Mouse (Mus musculus): ENCODE results near the gene Cdc34.
"Not testable (repeated sequence)": the region's sequence is repeated elsewhere in the genome, so short reads cannot be mapped to it uniquely, and the experiment has no call there.

Cdc34 gene

GRCm38 (mm10) chr10:79694379-79694655 is 12.3 kb downstream of the Cdc34 start:
- no peak for DNase-seq (ENCODE audit: extremely low read depth, low read depth, low spot score)

DNA sequence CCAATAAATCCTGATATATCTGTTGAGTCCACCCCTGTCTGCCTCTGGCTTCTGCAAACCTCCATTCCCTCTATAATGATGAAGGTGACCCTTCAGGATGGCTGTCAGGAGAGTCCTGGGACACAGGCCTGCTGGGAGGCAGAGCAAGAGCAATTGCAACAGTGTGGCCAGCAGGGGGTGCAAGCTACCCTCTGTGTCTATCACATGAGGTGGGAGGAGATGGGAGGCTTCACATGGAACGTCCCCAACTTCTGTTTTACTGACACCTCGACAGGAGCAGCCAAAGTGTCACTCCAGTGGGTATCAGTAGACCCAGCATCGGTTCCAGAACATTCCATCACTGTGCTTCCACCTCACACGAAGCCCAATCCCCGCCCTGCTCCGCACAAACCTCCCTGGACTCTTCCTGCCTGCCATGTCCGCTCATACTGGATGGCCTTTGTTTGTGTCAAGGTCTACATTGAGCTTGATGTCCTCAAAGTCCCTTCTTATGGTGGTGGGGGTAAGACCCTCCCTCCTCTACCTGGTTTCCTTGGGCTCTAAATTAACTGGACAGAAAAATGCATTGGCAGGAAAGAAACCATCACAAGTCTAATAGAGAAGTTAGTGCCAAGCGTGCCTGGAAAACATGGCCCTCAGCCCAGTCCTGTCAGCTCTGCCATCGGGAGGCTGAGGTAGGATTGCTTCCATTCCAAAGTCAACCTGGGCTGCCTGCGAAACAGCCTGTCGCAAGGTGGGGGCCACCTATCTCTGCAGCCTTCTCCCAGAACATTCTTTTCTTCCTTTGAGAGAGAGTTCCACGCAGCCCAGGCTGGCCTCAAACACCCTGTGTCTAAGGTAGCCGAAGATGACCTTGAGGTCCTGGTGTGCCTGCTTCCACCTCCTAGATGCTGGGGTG is 13.5 kb downstream of the Cdc34 start:
- no peak for DNase-seq (ENCODE audit: extremely low read depth, low read depth, low spot score)

- peak; percentile 86 for DNase-seq (ENCODE audit: extremely low read depth, low read depth, low spot score)
These were observed 14.2 kb downstream of the Cdc34 start for GRCm38 (mm10) chr10:79696129-79696651.

DNA sequence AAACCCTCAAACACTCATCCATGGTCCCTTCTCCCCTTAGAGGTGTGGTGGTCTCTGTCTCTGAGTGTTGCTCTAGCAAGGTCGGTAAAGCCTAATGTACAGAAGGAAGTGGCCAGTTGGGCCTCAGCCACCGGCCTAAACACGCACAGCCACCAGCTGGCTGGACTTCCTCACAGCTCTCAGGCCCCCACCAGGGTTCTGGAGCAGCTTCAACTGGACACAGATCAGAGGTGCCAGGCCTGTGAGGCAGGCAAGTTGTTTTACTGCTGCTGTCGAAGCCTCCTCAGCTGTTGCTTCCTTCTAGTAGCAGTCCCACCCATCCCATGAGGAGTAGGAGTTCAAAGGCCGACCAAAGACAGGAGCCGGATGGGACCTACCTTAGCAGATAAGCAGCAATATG is 15.9 kb downstream of the Cdc34 start:
- no peak for DNase-seq (ENCODE audit: extremely low read depth, low read depth, low spot score)

GRCm38 (mm10) chr10:79698459-79698858 is 16.5 kb downstream of the Cdc34 start:
- DNase-seq (ENCODE audit: extremely low read depth, low read depth, low spot score) = no peak

DNA sequence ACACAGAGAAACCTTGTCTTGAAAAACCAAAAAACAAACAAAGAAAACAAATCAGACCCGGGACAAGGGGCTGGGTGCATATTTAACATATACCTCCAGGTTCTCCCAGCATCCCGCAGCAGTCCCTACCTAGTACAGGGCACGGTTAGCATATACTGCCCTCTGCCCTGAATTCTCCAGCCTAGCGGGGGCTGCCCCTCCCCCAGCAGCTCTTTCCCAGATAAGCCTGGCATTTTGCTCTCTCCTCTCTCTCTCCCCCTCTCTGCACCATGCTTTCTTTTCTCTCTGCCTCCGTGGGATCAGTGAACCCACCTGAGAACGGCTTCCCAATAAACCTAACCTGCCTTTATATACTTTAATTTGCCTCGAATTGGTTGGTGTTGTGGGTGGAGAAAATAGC is 18.7 kb downstream of the Cdc34 start:
- DNase-seq (ENCODE audit: extremely low read depth, low read depth, low spot score) = no peak

- no peak for DNase-seq (ENCODE audit: extremely low read depth, low read depth, low spot score)
These were observed 19.6 kb downstream of the Cdc34 start for GRCm38 (mm10) chr10:79701443-79702129.

GRCm38 (mm10) chr10:79702970-79703369 is 21.0 kb downstream of the Cdc34 start:
- DNase-seq (ENCODE audit: extremely low read depth, low read depth, low spot score) = not testable (repeated sequence)

DNA sequence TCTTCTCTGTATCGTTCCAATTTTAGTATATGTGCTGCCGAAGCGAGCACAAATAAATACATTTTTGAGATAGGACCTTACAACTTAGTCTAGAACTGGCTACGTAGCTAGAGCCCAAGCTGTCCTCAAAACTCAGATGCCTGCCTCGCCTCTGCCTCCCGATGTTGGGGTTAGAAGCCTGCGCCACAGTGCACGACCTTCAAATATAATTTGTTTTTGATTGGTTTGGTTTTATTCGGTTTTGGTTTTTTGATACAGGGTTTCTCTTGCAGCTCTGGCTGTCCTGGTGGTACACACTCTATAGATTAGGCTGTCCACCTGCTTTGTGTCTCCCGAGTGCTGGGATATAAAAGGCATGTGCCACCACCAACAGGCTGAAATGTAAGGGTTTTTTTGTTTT is 21.5 kb downstream of the Cdc34 start:
- DNase-seq (ENCODE audit: extremely low read depth, low read depth, low spot score) = no peak

- DNase-seq (ENCODE audit: extremely low read depth, low read depth, low spot score) = no peak
These were observed 22.3 kb downstream of the Cdc34 start, which contains the start of gene Bsg for GRCm38 (mm10) chr10:79704065-79704969. Gene Bsg, plus strand, starts transcription at chr10:79704491.

DNA sequence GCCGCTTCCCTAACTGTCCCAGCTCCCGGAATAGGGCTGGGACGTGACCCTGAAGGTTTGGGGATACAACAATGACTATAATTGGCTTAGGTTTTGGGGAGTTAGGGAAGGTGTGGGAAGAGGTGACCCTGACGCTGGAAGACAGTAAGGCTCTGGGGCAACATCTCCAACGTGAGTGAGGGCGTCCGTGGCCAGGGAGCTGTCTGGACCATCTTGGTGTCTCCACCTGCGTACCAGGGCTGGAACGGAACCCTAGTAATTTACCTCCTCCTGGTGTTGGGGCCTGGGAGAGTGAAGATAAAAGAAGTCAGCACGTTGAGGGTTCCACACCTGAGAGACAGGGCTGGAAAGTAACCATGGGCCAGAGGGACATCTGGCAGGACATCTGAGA is 23.0 kb downstream of the Cdc34 start:
- no peak for DNase-seq (ENCODE audit: extremely low read depth, low read depth, low spot score)

DNA sequence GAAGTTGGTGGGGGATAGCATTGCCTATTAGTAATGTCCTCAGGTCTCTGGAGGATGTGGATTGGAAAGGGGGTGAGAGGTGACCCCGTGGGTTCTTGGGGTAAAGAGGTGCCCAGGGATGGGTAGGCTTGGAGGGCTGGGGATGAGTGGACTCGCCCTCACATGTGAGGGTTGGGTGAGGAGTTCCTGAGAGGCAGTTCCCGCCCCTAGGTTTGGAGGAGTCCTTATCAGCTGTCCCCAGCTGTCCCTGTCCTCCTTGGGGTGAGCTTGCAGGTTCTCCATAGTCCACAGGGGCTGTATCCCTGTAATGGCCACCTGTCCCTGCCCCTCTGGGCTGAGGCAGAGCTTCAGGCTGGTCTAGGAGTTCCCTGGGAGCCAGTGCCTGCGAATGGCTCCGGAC is 24.0 kb downstream of the Cdc34 start:
- DNase-seq (ENCODE audit: extremely low read depth, low read depth, low spot score) = no peak

DNA sequence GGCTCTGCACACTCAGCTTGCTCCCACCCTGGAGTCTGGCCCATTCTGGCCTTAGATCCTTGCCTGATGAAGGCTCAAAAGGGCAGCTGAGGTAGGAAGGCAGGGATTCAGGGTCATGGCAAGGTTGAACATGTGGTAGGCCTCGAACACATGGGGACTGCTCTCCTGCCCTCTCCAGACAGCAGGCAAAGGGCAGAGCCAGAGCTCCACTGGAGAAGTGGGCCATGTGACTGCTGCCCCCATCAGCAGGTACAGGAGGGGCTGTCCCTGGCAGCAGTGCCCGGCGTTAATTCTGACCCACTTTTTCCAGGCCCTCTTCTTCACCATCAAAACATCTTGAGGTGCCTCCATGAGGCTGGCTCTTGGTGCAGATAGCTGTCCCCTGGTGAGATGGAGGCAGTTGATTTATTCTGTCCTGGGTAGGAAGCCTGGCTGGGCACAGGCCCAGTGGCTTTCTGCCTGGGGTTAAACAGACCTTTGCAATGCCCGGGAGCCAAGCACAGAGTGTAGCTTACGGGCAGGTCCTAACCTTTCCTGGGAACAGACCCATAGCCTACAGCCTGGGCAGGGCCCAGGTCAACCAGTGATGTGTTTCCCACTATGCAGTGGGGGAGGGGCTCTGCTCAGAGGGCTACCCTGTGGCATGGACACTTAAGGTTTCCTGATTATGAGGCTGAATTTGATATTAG is 24.6 kb downstream of the Cdc34 start:
- no peak for DNase-seq (ENCODE audit: extremely low read depth, low read depth, low spot score)

GRCm38 (mm10) chr10:79707162-79707561 is 25.2 kb downstream of the Cdc34 start:
- no peak for DNase-seq (ENCODE audit: extremely low read depth, low read depth, low spot score)

- no peak for DNase-seq (ENCODE audit: extremely low read depth, low read depth, low spot score)
These were observed 25.8 kb downstream of the Cdc34 start for GRCm38 (mm10) chr10:79707759-79708158.

GRCm38 (mm10) chr10:79708668-79709067 is 26.7 kb downstream of the Cdc34 start:
- DNase-seq (ENCODE audit: extremely low read depth, low read depth, low spot score) = no peak

DNA sequence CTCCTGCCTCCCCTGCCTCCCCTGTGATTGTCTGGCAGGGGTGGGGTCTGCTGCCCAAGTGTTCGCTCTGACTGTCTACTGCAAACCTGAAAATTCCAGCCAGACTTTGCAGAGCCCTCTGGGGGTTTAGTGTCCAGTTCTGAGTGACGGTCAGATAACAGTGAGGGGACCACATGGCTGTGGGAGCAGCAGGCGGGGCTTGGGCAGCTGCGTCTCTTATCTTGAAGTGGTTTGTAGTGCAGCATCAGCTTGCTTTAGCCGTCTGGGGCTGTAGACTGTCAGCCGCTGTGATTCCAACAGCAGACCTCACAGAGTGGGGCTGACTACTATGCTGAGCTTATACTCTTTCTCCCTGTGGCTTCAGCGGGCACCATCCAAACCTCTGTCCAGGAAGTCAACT is 27.3 kb downstream of the Cdc34 start:
- DNase-seq (ENCODE audit: extremely low read depth, low read depth, low spot score) = no peak

GRCm38 (mm10) chr10:79712029-79712428 is 30.0 kb downstream of the Cdc34 start:
- no peak for DNase-seq (ENCODE audit: extremely low read depth, low read depth, low spot score)

DNA sequence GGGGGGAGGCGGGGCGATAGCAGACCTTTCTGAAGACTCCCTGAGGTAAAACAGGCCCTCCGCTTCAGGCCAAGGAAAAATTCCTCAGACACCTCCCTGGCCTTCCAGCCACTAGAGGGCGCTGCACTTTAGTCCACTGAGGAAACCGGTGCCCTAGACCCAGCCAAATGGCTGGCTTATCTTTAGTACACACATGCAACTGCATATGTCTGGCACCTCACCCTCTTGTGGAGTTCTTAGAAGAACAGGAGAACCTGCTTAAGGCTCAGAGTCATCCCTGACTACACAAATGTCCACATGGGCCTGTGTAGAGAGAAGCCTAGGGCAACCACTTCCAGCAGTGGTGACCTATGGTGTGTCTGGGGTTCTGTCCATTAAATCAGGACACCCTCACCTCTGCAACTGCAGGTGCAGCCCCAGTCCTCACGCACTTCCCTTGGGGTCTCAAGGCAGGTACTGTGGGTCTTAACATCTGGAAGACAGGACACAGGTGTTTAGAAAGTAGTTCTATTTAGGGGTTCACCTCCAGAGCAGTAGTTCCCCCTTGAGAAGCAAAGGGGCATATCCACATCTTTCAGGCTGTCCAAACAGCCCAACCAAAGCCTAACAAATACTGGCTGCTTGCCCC is 30.6 kb downstream of the Cdc34 start:
- no peak for DNase-seq (ENCODE audit: extremely low read depth, low read depth, low spot score)

DNA sequence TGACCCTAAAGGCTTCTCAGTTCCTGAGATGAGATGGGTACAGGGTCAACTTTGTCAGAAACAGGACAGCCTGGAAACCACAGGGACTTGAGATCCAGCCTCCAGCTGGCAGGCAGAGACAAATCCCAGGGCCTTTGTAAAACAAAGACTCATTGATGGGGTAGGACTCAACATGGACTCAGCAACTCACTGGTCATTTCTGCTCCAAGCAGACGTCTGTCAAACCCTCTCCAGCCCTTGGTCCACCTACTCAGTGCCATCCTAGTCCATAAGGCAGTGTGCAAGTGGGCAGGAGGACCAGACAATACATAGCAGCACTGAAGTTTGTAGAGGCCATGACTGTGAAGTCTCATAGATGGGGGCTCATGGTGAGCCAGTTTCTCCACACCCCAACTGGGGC is 31.2 kb downstream of the Cdc34 start:
- no peak for DNase-seq (ENCODE audit: extremely low read depth, low read depth, low spot score)

All from fat pad, adult 2 months (tissue).